Mouse (Mus musculus): ENCODE results near the gene A230050P20Rik.

GRCm38 (mm10) chr9:20830901-20831643 is 37.4 kb upstream of the A230050P20Rik start:
- TF ChIP-seq CTCF (IDR thresholded peaks at IDR 0.05 in 2 of 3, conservative IDR thresholded peaks at IDR 0.05 in 1 of 3; ENCODE audit: control insufficient read depth in 1 of 3, insufficient read depth in 1 of 3, low read depth in 2 of 3, low read length in 3 of 3, poor library complexity in 1 of 3, severe bottlenecking in 1 of 3): peak in 2 of 3 experiments; percentile 99 to 100; a peak in 5 of 6 replicates
- TF ChIP-seq ZKSCAN1 (IDR thresholded peaks at IDR 0.05; ENCODE audit: low read depth, low read length): no peak
- no peak for TF ChIP-seq CHD2 (IDR thresholded peaks at IDR 0.05; ENCODE audit: low read length)
- peak; percentile 59; the same call in 1 of the 2 replicates for TF ChIP-seq BHLHE40 (IDR thresholded peaks at IDR 0.05; ENCODE audit: borderline replicate concordance, low read depth, low read length)
- TF ChIP-seq MYC (IDR thresholded peaks at IDR 0.05; ENCODE audit: low read depth, low read length): no peak
- no peak for TF ChIP-seq POLR2A (IDR thresholded peaks at IDR 0.05; ENCODE audit: control insufficient read depth in 1 of 2, insufficient read depth in 1 of 2, low read depth in 1 of 2, low read length in 2 of 2, poor library complexity in 1 of 2)
- TF ChIP-seq JUND (IDR thresholded peaks at IDR 0.05; ENCODE audit: low read depth, low read length): no peak
- TF ChIP-seq TCF12 (IDR thresholded peaks at IDR 0.05; ENCODE audit: low read depth, low read length): no peak
